In genomic region chr5:93282446-93283107, GRCm38 (mm10) we compare ENCODE assay signal across 10 mouse cellular contexts. TPM values are rescaled to one million over a fixed set of nuclear protein-coding genes. Genes with fewer than 3 reads are reported as not detected.
DNase-seq lines count a peak whose midpoint lies in the region; ATAC-seq and TF ChIP-seq lines count a peak whose summit lies in the region.
"Had no signal": no experiment of that assay in that cellular context is flagged by ENCODE, and none has a peak within 500 bp of the region (broad histone marks: within the 10 kb centered on the region; RNA-seq: fewer than 3 reads in every experiment).

No protein-coding gene starts in this region.

- H3K36me3 ChIP-seq in liver, adult 2 months (ENCODE audit: control insufficient read depth, insufficient read depth, low read length), result no peaks in the 10 kb centered on the region
- H3K36me3 ChIP-seq in liver, embryonic 12.5 days, result no peaks in the 10 kb centered on the region
- H3K36me3 ChIP-seq in stomach, embryonic 15.5 days, result no peaks in the 10 kb centered on the region
- peaks cover 13% of the 10 kb centered on the region for H3K36me3 ChIP-seq in hindbrain, embryonic 13.5 days

- H3K4me3 ChIP-seq in liver, adult 2 months (ENCODE audit: insufficient read depth, low read depth, low read length), result no peak overlapping the region
- no peak overlapping the region for H3K4me3 ChIP-seq in liver, embryonic 12.5 days
- no peak overlapping the region for H3K4me3 ChIP-seq in stomach, embryonic 15.5 days (replicated peaks)
- H3K4me3 ChIP-seq in hindbrain, embryonic 13.5 days, result no peak overlapping the region
- H3K4me3 ChIP-seq: left cerebral cortex, adult 2 months had no signal

- no peak for TF ChIP-seq POLR2A in liver, adult 2 months (IDR thresholded peaks at IDR 0.05; ENCODE audit: extremely low read depth, insufficient read depth, low read length)

- H3K27ac ChIP-seq in liver, adult 2 months (replicated peaks; ENCODE audit: insufficient read depth, low read depth, low read length), result no peak overlapping the region
- H3K27ac ChIP-seq in liver, embryonic 12.5 days, result no peak overlapping the region
- H3K27ac ChIP-seq in stomach, embryonic 15.5 days, result peak overlapping the region; percentile 24; the same call in 1 of the 2 replicates
- H3K27ac ChIP-seq in hindbrain, embryonic 13.5 days, result no peak overlapping the region
- H3K27ac ChIP-seq: left cerebral cortex, adult 2 months had no signal

- H3K9me3 ChIP-seq in liver, embryonic 12.5 days (replicated peaks), result no peaks in the 10 kb centered on the region
- H3K9me3 ChIP-seq in stomach, embryonic 15.5 days, result no peaks in the 10 kb centered on the region
- H3K9me3 ChIP-seq in hindbrain, embryonic 13.5 days, result no peaks in the 10 kb centered on the region

- H3K4me2 ChIP-seq in liver, embryonic 12.5 days, result no peak overlapping the region
- H3K4me2 ChIP-seq in stomach, embryonic 15.5 days, result no peak overlapping the region
- H3K4me2 ChIP-seq in hindbrain, embryonic 13.5 days, result no peak overlapping the region

- no peak for ATAC-seq in liver, embryonic 12.5 days
- no peak for ATAC-seq in stomach, embryonic 15.5 days (ENCODE audit: insufficient read depth, low FRiP score, low read depth)
- no peak for ATAC-seq in hindbrain, embryonic 13.5 days (ENCODE audit: low FRiP score)
- no peak for ATAC-seq in granulocyte monocyte progenitor cell, adult 5-6 weeks (replicated peaks; ENCODE audit: poor library complexity, severe bottlenecking)

- DNase-seq in liver, adult 2 months (ENCODE audit: extremely low read depth, low read depth, low spot score), result peak; percentile 77
- peak; percentile 86 to 89 for DNase-seq in heart, adult 9 months (ENCODE audit: low spot score in 2 of 2)
- DNase-seq in kidney, postnatal 4 days, result peak; percentile 58 to 78
- DNase-seq in cerebellum, adult 8-10 months, result no peak
- DNase-seq: right cerebral cortex, postnatal 14 days had no signal

- no peaks in the 10 kb centered on the region for H3K4me1 ChIP-seq in liver, adult 2 months (ENCODE audit: control insufficient read depth, insufficient read depth, low read length)
- H3K4me1 ChIP-seq in liver, embryonic 12.5 days, result 0 out of 2 replicates have a peak, but pooled peaks cover 3% of the 10 kb centered on the region
- H3K4me1 ChIP-seq in stomach, embryonic 15.5 days, result no peaks in the 10 kb centered on the region
- H3K4me1 ChIP-seq in hindbrain, embryonic 13.5 days (replicated peaks), result no peaks in the 10 kb centered on the region

- no peaks in the 10 kb centered on the region for H3K79me2 ChIP-seq in liver, adult 2 months (ENCODE audit: control insufficient read depth, insufficient read depth, low read length)

- H3K9ac ChIP-seq in liver, adult 2 months (ENCODE audit: low read depth, low read length), result no peak overlapping the region
- no peak overlapping the region for H3K9ac ChIP-seq in liver, embryonic 12.5 days
- no peak overlapping the region for H3K9ac ChIP-seq in stomach, embryonic 15.5 days
- H3K9ac ChIP-seq in hindbrain, embryonic 13.5 days, result no peak overlapping the region

- no peak for TF ChIP-seq CTCF in liver, adult 2 months (IDR thresholded peaks at IDR 0.05; ENCODE audit: low read depth, low read length)

- WGBS in liver, adult 2 months, result 57% methylated on average over 14 of the region's 14 CpGs
- WGBS in liver, embryonic 12.5 days (ENCODE audit: insufficient replicate concordance), result 62% methylated on average over 14 of the region's 14 CpGs
- whole genome bisulfite sequencing in stomach, embryonic 15.5 days, result 67% methylated on average over 14 of the region's 14 CpGs
- WGBS in hindbrain, embryonic 13.5 days, result 76% methylated on average over 14 of the region's 14 CpGs

- no peaks in the 10 kb centered on the region for H3K27me3 ChIP-seq in liver, adult 2 months (ENCODE audit: control insufficient read depth, insufficient read depth, low read length)
- H3K27me3 ChIP-seq in liver, embryonic 12.5 days (replicated peaks), result no peaks in the 10 kb centered on the region
- no peaks in the 10 kb centered on the region for H3K27me3 ChIP-seq in stomach, embryonic 15.5 days (replicated peaks)
- H3K27me3 ChIP-seq in hindbrain, embryonic 13.5 days, result no peaks in the 10 kb centered on the region

RNA-seq across cellular contexts. Expression of gene Ccng2, which starts 15.5 kb away (rescaled TPM):
- 14.5 and 16.1 TPM in 2 replicates for total RNA-seq in liver, adult 2 months (2014; rRNA removed)
- 9.2 and 11.7 TPM in 2 replicates for polyA plus RNA-seq in liver, adult 2 months (2012; rRNA removed)
- 16.8 and 17.3 TPM in 2 replicates for polyA plus RNA-seq in liver, embryonic 12.5 days (2016; fragmentation: Nextera tagmentation; extraction: Ambion mirVana)
- polyA plus RNA-seq in stomach, embryonic 15.5 days (2015; fragmentation: Nextera tagmentation; extraction: Ambion mirVana), result 38.8 and 41.5 TPM in 2 replicates
- polyA plus RNA-seq in hindbrain, embryonic 13.5 days (2015; fragmentation: Nextera tagmentation; extraction: Ambion mirVana), result 109 and 119 TPM in 2 replicates
- 14.1 and 16.3 TPM in 2 replicates for total RNA-seq in granulocyte monocyte progenitor cell, adult 5-6 weeks (2014; fragmentation: Nextera tagmentation)
- total RNA-seq in granulocyte monocyte progenitor cell, adult 5-6 weeks (2017), result 40.9 and 47.0 TPM in 2 replicates
